Mouse (Mus musculus): ENCODE measurements around the gene Cops4. TPM values are rescaled to one million over a fixed set of nuclear protein-coding genes. Genes with fewer than 3 reads are reported as not detected.
A peak's percentile ranks its signal among the peaks of the same experiment; 100 is the strongest.

The Cops4 gene
- polyA plus RNA-seq, 1 experiment: 14.0 TPM

- peak within 1 kb of the TSS; percentile 96 for H3K27ac ChIP-seq (ENCODE audit: insufficient read depth, low read depth, low read length)
- 5% methylated on average over 7 of the region's 7 CpGs for WGBS
- H3K4me3 ChIP-seq (ENCODE audit: low read depth, low read length): peak within 1 kb of the TSS; percentile 92
Measured at GRCm38 (mm10) chr5:100572069-100572468, 54.0 kb downstream of the Cops4 start, which contains the start of gene Plac8. Gene Plac8, minus strand, starts transcription at chr5:100572245.

GRCm38 (mm10) chr5:100573256-100573655 is 55.1 kb downstream of the Cops4 start:
- H3K4me1 ChIP-seq (ENCODE audit: control insufficient read depth, insufficient read depth, insufficient read length, low read length): peaks cover 6% of the 10 kb centered on the region; the same call in 1 of the 2 replicates

More at GRCm38 (mm10) chr5:100572069-100572468, 54.0 kb downstream of the Cops4 start, which contains the start of gene Plac8:
- Histone ChIP-seq H3K27me3 (ENCODE audit: control insufficient read depth, insufficient read depth, low read length) (no peaks in the 10 kb centered on the region), H3K36me3 (ENCODE audit: control insufficient read depth, insufficient read depth, low read length) (peaks cover 23% of the 10 kb centered on the region), H3K4me1 (ENCODE audit: control insufficient read depth, insufficient read depth, insufficient read length, low read length) (peaks cover 7% of the 10 kb centered on the region; the same call in 1 of the 2 replicates)
- TF ChIP-seq POLR2A (IDR thresholded peaks at IDR 0.05; ENCODE audit: low read depth, low read length) (peak; percentile 32; the same call in 1 of the 2 replicates), CTCF (IDR thresholded peaks at IDR 0.05; ENCODE audit: extremely low read depth, insufficient read length, insufficient replicate concordance, low read depth, low read length) (no peak)

GRCm38 (mm10) chr5:100574771-100575170 is 56.7 kb downstream of the Cops4 start:
- TF ChIP-seq POLR2A (IDR thresholded peaks at IDR 0.05; ENCODE audit: low read depth, low read length): no peak
- TF ChIP-seq CTCF (IDR thresholded peaks at IDR 0.05; ENCODE audit: extremely low read depth, insufficient read length, insufficient replicate concordance, low read depth, low read length): peak; percentile 54; the same call in 1 of the 2 replicates
- peaks cover 6% of the 10 kb centered on the region; the same call in 1 of the 2 replicates for H3K4me1 ChIP-seq (ENCODE audit: control insufficient read depth, insufficient read depth, insufficient read length, low read length)
- H3K27ac ChIP-seq (ENCODE audit: insufficient read depth, low read depth, low read length): no peak overlapping the region; the same call in 1 of the 2 replicates
- H3K36me3 ChIP-seq (ENCODE audit: control insufficient read depth, insufficient read depth, low read length): peaks cover 10% of the 10 kb centered on the region
- 26% methylated on average over 1 of the region's 1 CpGs for WGBS
- no peaks in the 10 kb centered on the region for H3K27me3 ChIP-seq (ENCODE audit: control insufficient read depth, insufficient read depth, low read length)
- H3K4me3 ChIP-seq (ENCODE audit: low read depth, low read length): no peak overlapping the region

More at GRCm38 (mm10) chr5:100573256-100573655, 55.1 kb downstream of the Cops4 start:
- peaks cover 20% of the 10 kb centered on the region for H3K36me3 ChIP-seq (ENCODE audit: control insufficient read depth, insufficient read depth, low read length)
- no peak overlapping the region for H3K4me3 ChIP-seq (ENCODE audit: low read depth, low read length)
- TF ChIP-seq POLR2A (IDR thresholded peaks at IDR 0.05; ENCODE audit: low read depth, low read length) (no peak), CTCF (IDR thresholded peaks at IDR 0.05; ENCODE audit: extremely low read depth, insufficient read length, insufficient replicate concordance, low read depth, low read length) (no peak)
- 91% methylated on average over 5 of the region's 5 CpGs for WGBS
- no peak overlapping the region for H3K27ac ChIP-seq (ENCODE audit: insufficient read depth, low read depth, low read length)
- H3K27me3 ChIP-seq (ENCODE audit: control insufficient read depth, insufficient read depth, low read length): no peaks in the 10 kb centered on the region

GRCm38 (mm10) chr5:100578863-100579411 is 60.8 kb downstream of the Cops4 start:
- whole genome bisulfite sequencing: 85% methylated on average over 5 of the region's 5 CpGs
- H3K27ac ChIP-seq (ENCODE audit: insufficient read depth, low read depth, low read length): peak overlapping the region; percentile 31; the same call in 1 of the 2 replicates
- H3K4me1 ChIP-seq (ENCODE audit: control insufficient read depth, insufficient read depth, insufficient read length, low read length): peaks cover 4% of the 10 kb centered on the region; the same call in 1 of the 2 replicates
- no peak for TF ChIP-seq POLR2A (IDR thresholded peaks at IDR 0.05; ENCODE audit: low read depth, low read length)
- no peak for TF ChIP-seq CTCF (IDR thresholded peaks at IDR 0.05; ENCODE audit: extremely low read depth, insufficient read length, insufficient replicate concordance, low read depth, low read length)
- H3K36me3 ChIP-seq (ENCODE audit: control insufficient read depth, insufficient read depth, low read length): no peaks in the 10 kb centered on the region
- no peaks in the 10 kb centered on the region for H3K27me3 ChIP-seq (ENCODE audit: control insufficient read depth, insufficient read depth, low read length)
- no peak overlapping the region for H3K4me3 ChIP-seq (ENCODE audit: low read depth, low read length)

- H3K4me1 ChIP-seq (ENCODE audit: control insufficient read depth, insufficient read depth, insufficient read length, low read length): peaks cover 9% of the 10 kb centered on the region
- H3K36me3 ChIP-seq (ENCODE audit: control insufficient read depth, insufficient read depth, low read length): no peaks in the 10 kb centered on the region
- no peak overlapping the region for H3K4me3 ChIP-seq (ENCODE audit: low read depth, low read length)
- 63% methylated on average over 11 of the region's 11 CpGs for WGBS
- H3K27me3 ChIP-seq (ENCODE audit: control insufficient read depth, insufficient read depth, low read length): no peaks in the 10 kb centered on the region
- TF ChIP-seq POLR2A (IDR thresholded peaks at IDR 0.05; ENCODE audit: low read depth, low read length) (no peak), CTCF (IDR thresholded peaks at IDR 0.05; ENCODE audit: extremely low read depth, insufficient read length, insufficient replicate concordance, low read depth, low read length) (no peak)
- H3K27ac ChIP-seq (ENCODE audit: insufficient read depth, low read depth, low read length): no peak overlapping the region
Measured at GRCm38 (mm10) chr5:100581622-100582434, 63.7 kb downstream of the Cops4 start.

- 81% methylated on average over 5 of the region's 5 CpGs for WGBS
- TF ChIP-seq CTCF (IDR thresholded peaks at IDR 0.05; ENCODE audit: extremely low read depth, insufficient read length, insufficient replicate concordance, low read depth, low read length): no peak
- no peak overlapping the region for H3K4me3 ChIP-seq (ENCODE audit: low read depth, low read length)
- H3K36me3 ChIP-seq (ENCODE audit: control insufficient read depth, insufficient read depth, low read length): no peaks in the 10 kb centered on the region
- H3K27ac ChIP-seq (ENCODE audit: insufficient read depth, low read depth, low read length): no peak overlapping the region
- peaks cover 13% of the 10 kb centered on the region for H3K4me1 ChIP-seq (ENCODE audit: control insufficient read depth, insufficient read depth, insufficient read length, low read length)
- H3K27me3 ChIP-seq (ENCODE audit: control insufficient read depth, insufficient read depth, low read length): no peaks in the 10 kb centered on the region
Measured at GRCm38 (mm10) chr5:100582435-100582826, 64.3 kb downstream of the Cops4 start.

GRCm38 (mm10) chr5:100583066-100583465 is 65.0 kb downstream of the Cops4 start:
- no peaks in the 10 kb centered on the region for H3K27me3 ChIP-seq (ENCODE audit: control insufficient read depth, insufficient read depth, low read length)
- WGBS: 72% methylated on average over 7 of the region's 7 CpGs
- TF ChIP-seq CTCF (IDR thresholded peaks at IDR 0.05; ENCODE audit: extremely low read depth, insufficient read length, insufficient replicate concordance, low read depth, low read length) (no peak), POLR2A (IDR thresholded peaks at IDR 0.05; ENCODE audit: low read depth, low read length) (no peak)
- no peaks in the 10 kb centered on the region for H3K36me3 ChIP-seq (ENCODE audit: control insufficient read depth, insufficient read depth, low read length)
- H3K4me3 ChIP-seq (ENCODE audit: low read depth, low read length): no peak overlapping the region
- no peak overlapping the region for H3K27ac ChIP-seq (ENCODE audit: insufficient read depth, low read depth, low read length)
- H3K4me1 ChIP-seq (ENCODE audit: control insufficient read depth, insufficient read depth, insufficient read length, low read length): peaks cover 16% of the 10 kb centered on the region
